Mouse (Mus musculus): Measurements from ENCODE around the gene Slc9a1.

Gene Slc9a1

GRCm38 (mm10) chr4:133403611-133404228 lies 34.2 kb downstream of the Slc9a1 start:
- Histone ChIP-seq H3K36me3 (ENCODE audit: control insufficient read depth, insufficient read depth, low read length, poor library complexity, severe bottlenecking) (peaks cover 4% of the 10 kb centered on the region), H3K27me3 (ENCODE audit: control insufficient read depth, insufficient read depth, low read length, poor library complexity, severe bottlenecking) (no peaks in the 10 kb centered on the region)
- no peak for DNase-seq (ENCODE audit: low read depth, low spot score)

- no peaks in the 10 kb centered on the region for H3K27me3 ChIP-seq (ENCODE audit: control insufficient read depth, insufficient read depth, low read length, poor library complexity, severe bottlenecking)
- H3K36me3 ChIP-seq (ENCODE audit: control insufficient read depth, insufficient read depth, low read length, poor library complexity, severe bottlenecking): peaks cover 4% of the 10 kb centered on the region
- DNase-seq (ENCODE audit: low read depth, low spot score): no peak
These were observed 34.8 kb downstream of the Slc9a1 start for GRCm38 (mm10) chr4:133404256-133404655.

GRCm38 (mm10) chr4:133406313-133407056 lies 37.0 kb downstream of the Slc9a1 start:
- DNase-seq (ENCODE audit: low read depth, low spot score): no peak
- H3K27me3 ChIP-seq (ENCODE audit: control insufficient read depth, insufficient read depth, low read length, poor library complexity, severe bottlenecking): no peaks in the 10 kb centered on the region

GRCm38 (mm10) chr4:133407114-133407787 lies 37.7 kb downstream of the Slc9a1 start:
- H3K27me3 ChIP-seq (ENCODE audit: control insufficient read depth, insufficient read depth, low read length, poor library complexity, severe bottlenecking): no peaks in the 10 kb centered on the region
- no peak for DNase-seq (ENCODE audit: low read depth, low spot score)

More at GRCm38 (mm10) chr4:133406313-133407056, 37.0 kb downstream of the Slc9a1 start:
- peaks cover 4% of the 10 kb centered on the region for H3K36me3 ChIP-seq (ENCODE audit: control insufficient read depth, insufficient read depth, low read length, poor library complexity, severe bottlenecking)

GRCm38 (mm10) chr4:133408006-133408405 lies 38.5 kb downstream of the Slc9a1 start:
- peaks cover 4% of the 10 kb centered on the region for H3K36me3 ChIP-seq (ENCODE audit: control insufficient read depth, insufficient read depth, low read length, poor library complexity, severe bottlenecking)
- H3K27me3 ChIP-seq (ENCODE audit: control insufficient read depth, insufficient read depth, low read length, poor library complexity, severe bottlenecking): no peaks in the 10 kb centered on the region
- no peak for DNase-seq (ENCODE audit: low read depth, low spot score)

More at GRCm38 (mm10) chr4:133407114-133407787, 37.7 kb downstream of the Slc9a1 start:
- peaks cover 4% of the 10 kb centered on the region for H3K36me3 ChIP-seq (ENCODE audit: control insufficient read depth, insufficient read depth, low read length, poor library complexity, severe bottlenecking)

GRCm38 (mm10) chr4:133410994-133411393 lies 41.5 kb downstream of the Slc9a1 start:
- DNase-seq (ENCODE audit: low read depth, low spot score): no peak
- H3K36me3 ChIP-seq (ENCODE audit: control insufficient read depth, insufficient read depth, low read length, poor library complexity, severe bottlenecking): no peaks in the 10 kb centered on the region; the same call in 1 of the 2 replicates
- no peaks in the 10 kb centered on the region for H3K27me3 ChIP-seq (ENCODE audit: control insufficient read depth, insufficient read depth, low read length, poor library complexity, severe bottlenecking)

GRCm38 (mm10) chr4:133412096-133412495 lies 42.6 kb downstream of the Slc9a1 start:
- no peaks in the 10 kb centered on the region for H3K27me3 ChIP-seq (ENCODE audit: control insufficient read depth, insufficient read depth, low read length, poor library complexity, severe bottlenecking)
- peak; percentile 61 for DNase-seq (ENCODE audit: low read depth, low spot score)
- no peaks in the 10 kb centered on the region; the same call in 1 of the 2 replicates for H3K36me3 ChIP-seq (ENCODE audit: control insufficient read depth, insufficient read depth, low read length, poor library complexity, severe bottlenecking)

GRCm38 (mm10) chr4:133412575-133413540 lies 43.4 kb downstream of the Slc9a1 start:
- no peaks in the 10 kb centered on the region; the same call in 1 of the 2 replicates for H3K36me3 ChIP-seq (ENCODE audit: control insufficient read depth, insufficient read depth, low read length, poor library complexity, severe bottlenecking)
- peak; percentile 59 for DNase-seq (ENCODE audit: low read depth, low spot score)
- no peaks in the 10 kb centered on the region for H3K27me3 ChIP-seq (ENCODE audit: control insufficient read depth, insufficient read depth, low read length, poor library complexity, severe bottlenecking)

- DNase-seq (ENCODE audit: low read depth, low spot score): peak; percentile 23
- peaks cover 1% of the 10 kb centered on the region; the same call in 1 of the 2 replicates for H3K36me3 ChIP-seq (ENCODE audit: control insufficient read depth, insufficient read depth, low read length, poor library complexity, severe bottlenecking)
- no peaks in the 10 kb centered on the region for H3K27me3 ChIP-seq (ENCODE audit: control insufficient read depth, insufficient read depth, low read length, poor library complexity, severe bottlenecking)
These were observed 44.1 kb downstream of the Slc9a1 start for GRCm38 (mm10) chr4:133413617-133414016.

- Histone ChIP-seq H3K27me3 (ENCODE audit: control insufficient read depth, insufficient read depth, low read length, poor library complexity, severe bottlenecking) (no peaks in the 10 kb centered on the region), H3K36me3 (ENCODE audit: control insufficient read depth, insufficient read depth, low read length, poor library complexity, severe bottlenecking) (peaks cover 1% of the 10 kb centered on the region; the same call in 1 of the 2 replicates)
- peak; percentile 48 for DNase-seq (ENCODE audit: low read depth, low spot score)
These were observed 45.4 kb downstream of the Slc9a1 start for GRCm38 (mm10) chr4:133414920-133415319.

- Histone ChIP-seq H3K27me3 (ENCODE audit: control insufficient read depth, insufficient read depth, low read length, poor library complexity, severe bottlenecking) (no peaks in the 10 kb centered on the region), H3K36me3 (ENCODE audit: control insufficient read depth, insufficient read depth, low read length, poor library complexity, severe bottlenecking) (peaks cover 4% of the 10 kb centered on the region)
- DNase-seq (ENCODE audit: low read depth, low spot score): peak; percentile 56
These were observed 50.0 kb downstream of the Slc9a1 start for GRCm38 (mm10) chr4:133419312-133420004.

- Histone ChIP-seq H3K36me3 (ENCODE audit: control insufficient read depth, insufficient read depth, low read length, poor library complexity, severe bottlenecking) (peaks cover 4% of the 10 kb centered on the region), H3K27me3 (ENCODE audit: control insufficient read depth, insufficient read depth, low read length, poor library complexity, severe bottlenecking) (no peaks in the 10 kb centered on the region)
- DNase-seq (ENCODE audit: low read depth, low spot score): no peak
These were observed 52.5 kb downstream of the Slc9a1 start for GRCm38 (mm10) chr4:133421989-133422388.

- DNase-seq (ENCODE audit: low read depth, low spot score): no peak
- Histone ChIP-seq H3K36me3 (ENCODE audit: control insufficient read depth, insufficient read depth, low read length, poor library complexity, severe bottlenecking) (peaks cover 4% of the 10 kb centered on the region), H3K27me3 (ENCODE audit: control insufficient read depth, insufficient read depth, low read length, poor library complexity, severe bottlenecking) (no peaks in the 10 kb centered on the region)
These were observed 53.1 kb downstream of the Slc9a1 start for GRCm38 (mm10) chr4:133422601-133423000.

All from splenic B cell, adult 2 months (primary cell).